Mouse (Mus musculus) limb, embryonic 15.5 days (tissue): ENCODE results near the gene Copz2. TPM values are rescaled to one million over a fixed set of nuclear protein-coding genes. Genes with fewer than 3 reads are reported as not detected.

Experiments
- ATAC-seq: fragments of 200-750 bp; cut with Nextera tagmentation; 2 replicates; pipeline ENCODE4 v1.8.0; 2017; ENCODE audit warnings: low read depth, moderate TSS enrichment; ENCODE audit not compliant: insufficient number of reproducible peaks, low FRiP score, low TSS enrichment
- H3K27ac ChIP-seq: fragments of 300-500 bp; sonication (generic); 2 replicates; pipeline ENCODE4 v1.5.1; 2015; ENCODE audit warnings: moderate library complexity, mild to moderate bottlenecking, inconsistent platforms
- H3K27me3 ChIP-seq: fragments of 300-500 bp; sonication (generic); 2 replicates; pipeline ENCODE4 v1.6.1; 2015; ENCODE audit warnings: inconsistent platforms
- H3K36me3 ChIP-seq: fragments of 300-500 bp; sonication (generic); 2 replicates; pipeline ENCODE4 v1.6.1; 2015; ENCODE audit warnings: inconsistent platforms
- H3K4me1 ChIP-seq: fragments of 300-500 bp; sonication (generic); 2 replicates; pipeline ENCODE4 v1.6.1; 2015; ENCODE audit warnings: inconsistent platforms
- H3K4me2 ChIP-seq: fragments of 300-500 bp; sonication (generic); 2 replicates; pipeline ENCODE4 v1.6.1; 2015; ENCODE audit warnings: mild to moderate bottlenecking, inconsistent platforms
- H3K4me3 ChIP-seq: fragments of 300-500 bp; sonication (generic); 2 replicates; pipeline ENCODE4 v1.5.1; 2015; ENCODE audit warnings: mild to moderate bottlenecking, inconsistent platforms
- H3K9ac ChIP-seq: fragments of 300-500 bp; sonication (generic); 2 replicates; pipeline ENCODE4 v1.6.1; 2015; ENCODE audit warnings: inconsistent platforms
- H3K9me3 ChIP-seq: fragments of 300-500 bp; sonication (generic); 2 replicates; pipeline ENCODE4 v1.6.1; 2016; ENCODE audit warnings: inconsistent platforms
- WGBS: fragments of 180-500 bp; shearing (Covaris S2); methylation state at CpG from one replicate; pipeline ENCODE4 v1.1.7; 2015; 5-methylcytosine and 5-hydroxymethylcytosine counted together
- polyA plus RNA-seq: library from polyadenylated mRNA; unstranded; fragments of >200 nt; fragmentation: Nextera tagmentation; extraction: Ambion mirVana; gene quantifications from 2 replicates; pipeline ENCODE4 v1.2.1, GENCODE M21; 2015

Copz2 gene
- polyA plus RNA-seq, 1 experiment from 2014 or later: 213 TPM

DNA sequence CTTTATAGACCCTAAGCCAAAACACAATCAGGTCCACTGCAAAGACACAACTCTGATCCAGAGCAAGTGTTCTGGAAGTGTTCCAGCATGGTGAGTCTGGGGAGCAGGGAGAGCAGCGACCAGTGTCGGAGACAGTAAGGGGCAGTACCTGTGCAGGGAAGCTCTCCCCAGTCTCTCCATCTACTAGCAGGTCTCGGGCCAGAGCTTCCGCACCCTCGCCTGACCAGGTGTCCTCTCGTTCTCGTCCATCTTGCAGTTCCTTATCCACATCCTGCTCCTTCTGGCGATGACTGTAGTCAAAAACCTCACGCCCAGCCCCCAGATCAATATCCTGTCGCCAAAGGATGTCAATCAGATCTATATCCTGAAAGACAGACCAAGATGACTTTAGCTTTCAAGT, 27.7 kb upstream of the Copz2 start:
- Histone ChIP-seq H3K27me3 (no peaks in the 10 kb centered on the region), H3K27ac (no peak overlapping the region), H3K4me3 (no peak overlapping the region), H3K4me2 (no peak overlapping the region), H3K9me3 (no peaks in the 10 kb centered on the region), H3K4me1 (peaks cover 44% of the 10 kb centered on the region), H3K9ac (no peak overlapping the region), H3K36me3 (peaks cover 71% of the 10 kb centered on the region)
- 91% methylated on average over 10 of the region's 10 CpGs for WGBS
- ATAC-seq: no peak

DNA sequence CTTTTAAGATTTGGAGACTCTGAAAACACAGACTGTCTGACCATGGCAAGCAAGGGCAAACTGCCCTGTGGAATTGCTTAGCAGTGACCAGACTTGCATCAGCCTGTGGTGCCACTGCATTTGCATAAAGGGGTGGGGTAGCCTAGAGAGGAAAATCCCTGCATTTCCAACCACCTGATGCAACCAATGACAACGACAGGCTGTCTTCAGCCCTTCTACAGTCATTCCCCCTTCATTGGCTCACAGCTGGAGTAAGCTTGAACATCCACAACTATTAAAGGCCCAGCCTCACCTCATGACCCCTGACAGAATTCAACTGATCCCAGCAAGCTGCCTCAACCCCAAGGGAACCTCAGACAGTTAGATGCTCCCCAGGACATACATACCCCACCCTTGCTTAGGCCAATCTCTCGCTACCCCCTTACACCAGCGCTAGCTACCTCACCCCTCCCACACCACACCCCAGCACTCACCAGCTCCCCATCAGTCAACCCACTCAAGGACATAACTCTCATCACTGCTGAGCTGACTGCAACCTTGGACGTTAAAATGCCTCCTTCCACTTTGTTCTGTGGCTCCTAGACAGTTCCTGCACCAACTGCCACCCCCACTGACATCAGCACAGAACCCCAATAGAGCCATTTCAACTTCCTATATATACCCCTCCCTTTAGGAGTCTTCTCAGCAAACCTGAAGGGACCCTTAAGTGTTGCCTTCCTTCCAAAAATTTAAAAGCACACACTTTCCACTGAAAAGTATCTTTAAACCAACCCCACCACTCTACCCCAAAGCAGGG, 26.8 kb upstream of the Copz2 start:
- peaks cover 71% of the 10 kb centered on the region for H3K36me3 ChIP-seq
- peak overlapping the region; percentile 89 for H3K27ac ChIP-seq
- H3K4me1 ChIP-seq: peaks cover 52% of the 10 kb centered on the region
- 43% methylated on average over 4 of the region's 4 CpGs for WGBS
- H3K9me3 ChIP-seq: no peaks in the 10 kb centered on the region
- peak overlapping the region; percentile 46 for H3K4me3 ChIP-seq
- H3K9ac ChIP-seq: no peak overlapping the region; the same call in 1 of the 2 replicates
- no peak for ATAC-seq
- no peaks in the 10 kb centered on the region for H3K27me3 ChIP-seq
- peak overlapping the region; percentile 89 for H3K4me2 ChIP-seq

DNA sequence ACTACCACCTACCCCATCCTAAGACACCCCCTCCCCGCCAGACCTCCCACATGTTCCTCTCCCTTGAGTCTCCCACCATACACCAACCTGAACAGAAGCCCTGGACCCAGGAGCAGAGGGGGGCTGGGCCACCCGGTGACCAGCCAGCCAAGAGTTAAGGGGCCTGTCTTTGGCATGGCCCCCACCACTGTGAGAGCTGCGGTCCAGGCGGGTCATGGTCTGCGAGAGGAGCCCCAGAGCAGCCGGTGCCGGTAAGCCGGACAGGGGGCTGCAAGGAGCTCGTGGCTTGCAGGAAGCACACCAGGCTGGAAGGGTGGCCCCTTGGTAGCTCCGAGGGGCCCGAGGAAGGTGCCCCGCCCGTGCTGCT, 26.2 kb upstream of the Copz2 start:
- Histone ChIP-seq H3K9ac (peak overlapping the region; percentile 47), H3K36me3 (peaks cover 67% of the 10 kb centered on the region), H3K4me1 (peaks cover 58% of the 10 kb centered on the region), H3K27me3 (no peaks in the 10 kb centered on the region), H3K9me3 (no peaks in the 10 kb centered on the region), H3K4me3 (peak overlapping the region; percentile 46), H3K27ac (peak overlapping the region; percentile 89), H3K4me2 (peak overlapping the region; percentile 89)
- 0 out of 2 replicates have a peak, but pooled peaks have one; percentile 4 for ATAC-seq
- WGBS: 11% methylated on average over 13 of the region's 13 CpGs

DNA sequence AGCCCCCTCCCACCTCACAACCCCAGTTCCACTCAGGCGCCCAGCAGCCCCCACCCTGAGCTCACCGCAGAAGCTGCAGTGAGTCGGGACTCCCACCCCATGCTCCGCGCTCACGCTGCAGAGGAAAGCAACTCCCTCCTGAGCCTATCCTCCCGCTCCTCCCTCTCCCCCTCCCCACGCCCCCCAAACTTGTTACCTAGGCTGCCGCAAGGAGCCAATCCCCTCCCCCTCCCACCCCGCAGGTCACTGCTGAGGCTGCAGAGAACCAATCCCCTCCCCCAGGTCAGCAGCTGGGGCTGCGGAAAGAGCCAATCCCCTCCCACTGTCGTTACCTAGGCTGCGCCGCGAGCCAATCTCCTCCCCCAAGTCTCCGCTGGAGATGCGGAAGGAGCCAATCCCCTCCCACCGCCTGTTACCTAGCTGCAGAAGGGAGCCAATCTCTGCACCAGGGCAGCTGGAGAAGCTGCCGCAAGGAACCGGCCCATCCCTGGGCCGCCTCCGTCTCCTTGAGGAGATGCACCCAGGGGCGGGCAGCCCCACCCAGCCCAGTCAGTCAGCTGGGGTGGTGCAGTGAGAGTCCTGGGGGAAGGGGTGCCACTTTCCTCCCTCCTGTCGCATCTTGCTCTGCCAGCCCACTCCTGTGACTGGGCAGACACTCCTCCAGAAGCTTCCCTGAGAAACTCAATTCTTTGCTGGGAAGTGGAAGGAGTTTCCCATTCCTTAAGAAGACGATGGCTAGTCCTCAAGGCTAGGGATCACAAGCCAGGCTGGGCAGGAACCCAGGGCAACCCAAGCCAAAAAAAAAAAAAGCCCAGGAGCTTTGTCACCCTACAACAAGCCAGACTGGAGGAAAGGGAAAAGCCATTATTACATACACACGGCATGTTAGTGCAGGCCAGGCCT, 25.5 kb upstream of the Copz2 start:
- peak overlapping the region; percentile 89 for H3K27ac ChIP-seq
- peaks cover 61% of the 10 kb centered on the region for H3K4me1 ChIP-seq
- H3K4me3 ChIP-seq: peak overlapping the region; percentile 46
- peak overlapping the region; percentile 47 for H3K9ac ChIP-seq
- no peaks in the 10 kb centered on the region for H3K27me3 ChIP-seq
- under 1% methylated on average over 26 of the region's 26 CpGs for WGBS
- H3K36me3 ChIP-seq: peaks cover 60% of the 10 kb centered on the region
- H3K4me2 ChIP-seq: peak overlapping the region; percentile 89
- H3K9me3 ChIP-seq: no peaks in the 10 kb centered on the region
- ATAC-seq: peak; percentile 83

DNA sequence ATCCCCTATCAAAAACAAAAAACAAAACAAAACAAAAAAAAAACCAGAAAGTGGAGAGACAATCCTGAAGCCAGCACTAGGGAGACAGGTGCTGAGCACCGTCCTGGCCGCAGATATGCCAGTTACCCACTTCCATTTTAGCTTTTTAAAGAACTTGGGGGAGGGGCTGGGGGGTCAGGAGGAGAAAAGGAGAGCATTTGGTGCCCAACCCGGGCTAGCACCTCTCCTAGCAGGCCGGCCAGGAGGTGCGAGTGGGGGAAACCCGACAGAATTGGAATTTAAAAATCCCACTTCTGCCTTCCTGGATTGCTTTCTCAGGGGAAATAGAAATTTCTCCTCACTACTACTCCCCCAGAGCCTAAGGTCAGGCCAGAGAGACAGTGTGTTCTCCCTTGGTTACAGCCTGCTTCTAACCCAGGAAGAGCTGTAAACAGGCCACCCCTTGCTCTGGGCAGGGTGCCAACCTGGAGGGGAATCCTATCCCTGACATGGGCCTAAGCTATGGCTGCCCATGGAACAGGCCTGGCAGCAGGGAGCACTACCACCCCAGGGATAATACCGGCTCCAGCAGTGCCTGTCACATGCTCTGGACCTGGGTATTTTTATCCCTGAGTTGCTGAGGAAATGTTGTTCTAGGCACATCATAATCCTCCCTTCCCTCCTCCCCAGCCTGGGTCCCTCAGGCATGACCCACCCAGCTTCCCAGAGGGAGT, 24.7 kb upstream of the Copz2 start:
- 38% methylated on average over 7 of the region's 7 CpGs for WGBS

DNA sequence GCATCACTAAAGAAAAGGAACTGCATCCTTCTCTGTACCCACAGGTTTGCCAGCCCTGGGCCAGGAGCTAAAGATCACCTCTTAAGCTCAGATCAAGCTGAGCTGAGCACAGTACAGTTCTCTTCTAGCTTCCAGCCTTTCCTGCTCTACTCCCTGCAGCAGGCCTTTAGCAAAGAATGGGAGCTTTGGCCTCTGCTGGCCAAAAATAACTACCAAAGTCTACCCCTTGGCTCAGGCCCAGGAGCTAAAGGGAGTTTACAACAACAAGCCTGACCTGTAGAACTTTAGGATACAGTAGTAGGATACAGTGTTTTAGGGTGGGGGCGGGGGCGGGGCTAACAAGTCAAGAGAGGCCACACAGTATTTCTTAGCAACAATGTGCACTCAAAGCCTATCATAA, 23.2 kb upstream of the Copz2 start:
- Histone ChIP-seq H3K9me3 (no peaks in the 10 kb centered on the region), H3K27me3 (no peaks in the 10 kb centered on the region), H3K4me1 (peaks cover 61% of the 10 kb centered on the region), H3K9ac (no peak overlapping the region), H3K4me2 (peak overlapping the region; percentile 27), H3K4me3 (peak overlapping the region; percentile 10; the same call in 1 of the 2 replicates), H3K36me3 (peaks cover 37% of the 10 kb centered on the region), H3K27ac (peak overlapping the region; percentile 63)
- WGBS: 82% methylated on average over 2 of the region's 2 CpGs
- ATAC-seq: no peak

More for the DNA sequence above, 24.7 kb upstream of the Copz2 start:
- H3K9me3 ChIP-seq: no peaks in the 10 kb centered on the region
- peak overlapping the region; percentile 46 for H3K4me3 ChIP-seq
- H3K9ac ChIP-seq: 0 out of 2 replicates have a peak overlapping the region, but pooled peaks have one; percentile 4
- peak overlapping the region; percentile 89 for H3K4me2 ChIP-seq
- H3K36me3 ChIP-seq: peaks cover 52% of the 10 kb centered on the region
- H3K27me3 ChIP-seq: no peaks in the 10 kb centered on the region
- H3K27ac ChIP-seq: peak overlapping the region; percentile 89
- peaks cover 61% of the 10 kb centered on the region for H3K4me1 ChIP-seq
- ATAC-seq: no peak; the same call in 1 of the 2 replicates

DNA sequence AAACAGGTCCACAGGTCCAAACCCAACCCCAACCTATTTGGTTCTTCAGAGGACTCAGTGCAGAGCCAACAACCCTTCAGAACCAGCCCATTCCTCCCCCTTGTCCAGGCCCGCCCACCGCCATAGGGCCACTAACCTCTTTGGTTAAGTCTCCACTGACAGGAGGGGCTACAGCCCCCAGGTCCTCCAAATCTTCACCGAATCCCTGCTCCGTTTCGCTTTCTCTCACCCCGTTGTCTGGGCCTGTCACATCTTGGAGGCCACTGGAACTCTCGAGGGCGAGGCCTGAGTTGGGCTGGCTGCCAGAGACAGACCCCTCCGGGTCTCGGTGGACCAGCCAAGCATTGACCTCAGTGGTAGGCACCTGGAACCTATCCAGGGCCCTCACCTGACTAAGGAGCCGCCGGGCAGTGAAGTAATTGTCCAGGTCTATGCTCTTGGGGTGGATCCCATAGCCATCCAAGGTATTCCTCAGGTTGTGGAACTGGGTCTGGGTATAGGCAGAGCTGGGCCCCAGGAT, 22.5 kb upstream of the Copz2 start:
- Histone ChIP-seq H3K9ac (no peak overlapping the region), H3K27ac (peak overlapping the region; percentile 63; the same call in 1 of the 2 replicates), H3K4me2 (peak overlapping the region; percentile 27), H3K4me1 (peaks cover 61% of the 10 kb centered on the region), H3K36me3 (peaks cover 30% of the 10 kb centered on the region), H3K4me3 (peak overlapping the region; percentile 11), H3K9me3 (no peaks in the 10 kb centered on the region), H3K27me3 (no peaks in the 10 kb centered on the region)
- ATAC-seq: no peak
- 75% methylated on average over 12 of the region's 12 CpGs for WGBS

DNA sequence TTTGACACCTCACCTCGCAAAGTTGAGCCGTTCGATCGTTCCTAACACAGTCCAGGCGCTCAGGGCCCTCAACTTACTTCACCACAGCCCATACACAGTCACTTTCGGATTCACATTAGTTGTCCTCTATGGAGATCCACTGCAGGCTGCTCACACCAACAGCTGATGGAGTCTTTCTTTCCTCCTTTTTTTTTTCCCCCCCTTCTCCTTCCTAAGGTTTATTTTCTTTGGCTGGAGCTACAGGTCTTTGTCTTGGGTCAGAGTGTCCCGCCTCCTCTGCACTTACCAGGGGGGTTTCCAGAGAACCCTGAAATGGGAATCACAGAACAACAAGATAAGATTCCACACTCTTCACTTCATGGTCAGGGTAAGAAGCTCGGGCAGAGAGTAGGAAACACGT, 21.8 kb upstream of the Copz2 start:
- H3K27me3 ChIP-seq: no peaks in the 10 kb centered on the region
- H3K4me2 ChIP-seq: peak overlapping the region; percentile 54
- H3K36me3 ChIP-seq: peaks cover 27% of the 10 kb centered on the region
- H3K27ac ChIP-seq: no peak overlapping the region
- peaks cover 58% of the 10 kb centered on the region for H3K4me1 ChIP-seq
- WGBS: 66% methylated on average over 9 of the region's 9 CpGs
- peak overlapping the region; percentile 0; the same call in 1 of the 2 replicates for H3K4me3 ChIP-seq
- H3K9me3 ChIP-seq: no peaks in the 10 kb centered on the region
- H3K9ac ChIP-seq: no peak overlapping the region
- ATAC-seq: no peak

DNA sequence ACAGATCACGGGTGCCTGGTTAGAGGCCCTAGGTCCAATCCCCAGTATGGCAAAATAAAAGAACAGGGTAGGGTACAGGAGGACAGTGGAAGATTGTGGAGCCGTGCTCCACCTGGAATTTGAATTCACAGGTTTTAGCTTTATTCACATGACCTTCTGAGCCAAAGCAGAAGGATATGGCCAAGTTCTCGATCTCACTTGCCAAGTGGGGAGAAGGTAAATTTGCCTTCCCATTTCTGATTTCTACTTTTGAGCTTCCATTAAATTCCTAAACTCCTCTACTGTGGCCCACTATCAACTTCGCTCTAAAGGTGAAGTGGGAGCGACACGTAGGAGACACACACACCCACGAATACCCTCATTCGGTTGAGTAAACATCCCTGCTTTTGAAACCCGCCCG, 20.8 kb upstream of the Copz2 start:
- H3K27me3 ChIP-seq: no peaks in the 10 kb centered on the region
- H3K27ac ChIP-seq: peak overlapping the region; percentile 98
- WGBS: 11% methylated on average over 10 of the region's 10 CpGs
- H3K9ac ChIP-seq: peak overlapping the region; percentile 81
- H3K36me3 ChIP-seq: peaks cover 27% of the 10 kb centered on the region
- H3K4me1 ChIP-seq: peaks cover 49% of the 10 kb centered on the region
- peak overlapping the region; percentile 78 for H3K4me3 ChIP-seq
- no peaks in the 10 kb centered on the region for H3K9me3 ChIP-seq
- H3K4me2 ChIP-seq: peak overlapping the region; percentile 54
- ATAC-seq: no peak

DNA sequence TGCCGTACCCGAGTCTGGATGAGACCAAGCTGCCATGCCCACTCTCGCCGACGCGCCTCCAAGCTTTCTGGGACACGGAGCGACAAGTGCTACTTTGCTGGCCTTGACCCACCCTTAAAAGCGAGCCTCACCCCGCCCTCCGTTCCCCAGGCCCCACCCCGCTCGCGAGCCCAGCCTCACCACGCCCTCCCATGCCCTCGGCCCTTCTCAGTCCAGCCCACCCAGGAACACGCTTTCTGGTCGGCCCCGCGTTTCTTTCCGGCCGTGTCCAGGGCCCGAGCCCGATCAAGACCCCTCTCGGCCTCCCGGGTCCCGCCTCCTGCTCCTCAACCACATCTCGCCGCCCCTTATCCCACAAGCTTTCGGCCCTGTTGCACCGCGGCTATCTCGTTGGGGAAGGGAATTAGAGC, 20.3 kb upstream of the Copz2 start:
- peak; percentile 73 for ATAC-seq
- Histone ChIP-seq H3K36me3 (peaks cover 27% of the 10 kb centered on the region), H3K4me2 (peak overlapping the region; percentile 54), H3K9me3 (no peaks in the 10 kb centered on the region), H3K4me1 (peaks cover 43% of the 10 kb centered on the region), H3K9ac (peak overlapping the region; percentile 81), H3K27me3 (no peaks in the 10 kb centered on the region), H3K27ac (peak overlapping the region; percentile 98), H3K4me3 (peak overlapping the region; percentile 78)
- 1% methylated on average over 33 of the region's 33 CpGs for WGBS
